8 mouse cellular contexts compared by ENCODE assay signal in genomic region chr6:31838588-31838987, GRCm38 (mm10).
DNase-seq lines count a peak whose midpoint lies in the region; ATAC-seq and TF ChIP-seq lines count a peak whose summit lies in the region.

No protein-coding gene starts in this region.

- no peaks in the 10 kb centered on the region for H3K4me1 ChIP-seq in forebrain, postnatal 0 days (ENCODE audit: insufficient read depth)
- no peaks in the 10 kb centered on the region for H3K4me1 ChIP-seq in forebrain, embryonic 13.5 days
- no peaks in the 10 kb centered on the region for H3K4me1 ChIP-seq in lung, postnatal 0 days (ENCODE audit: insufficient read depth, low read depth, low read length)

- intact Hi-C loops in gastrocnemius, postnatal 14 days (cut with DNase I; ENCODE audit: low total_unique reads): no loop called here

- H3K4me3 ChIP-seq in forebrain, postnatal 0 days (ENCODE audit: low read depth, low read length): no peak overlapping the region
- no peak overlapping the region for H3K4me3 ChIP-seq in forebrain, embryonic 13.5 days
- H3K4me3 ChIP-seq in lung, postnatal 0 days (ENCODE audit: low read depth, low read length): no peak overlapping the region

- H3K4me2 ChIP-seq in forebrain, postnatal 0 days (ENCODE audit: low read depth): no peak overlapping the region
- no peak overlapping the region for H3K4me2 ChIP-seq in forebrain, embryonic 13.5 days
- H3K4me2 ChIP-seq in lung, postnatal 0 days (replicated peaks; ENCODE audit: low read depth, low read length): no peak overlapping the region

- H3K27me3 ChIP-seq in forebrain, postnatal 0 days (ENCODE audit: insufficient read depth, low read length): no peaks in the 10 kb centered on the region
- no peaks in the 10 kb centered on the region for H3K27me3 ChIP-seq in forebrain, embryonic 13.5 days
- no peaks in the 10 kb centered on the region for H3K27me3 ChIP-seq in lung, postnatal 0 days (replicated peaks; ENCODE audit: insufficient read depth, low read length)

- no peak overlapping the region for H3K9ac ChIP-seq in forebrain, postnatal 0 days
- H3K9ac ChIP-seq in forebrain, embryonic 13.5 days: no peak overlapping the region
- no peak overlapping the region for H3K9ac ChIP-seq in lung, postnatal 0 days (replicated peaks; ENCODE audit: low read depth)

- no peaks in the 10 kb centered on the region for H3K9me3 ChIP-seq in forebrain, postnatal 0 days (ENCODE audit: low read length)
- H3K9me3 ChIP-seq in forebrain, embryonic 13.5 days (replicated peaks): 0 out of 2 replicates have a peak, but pooled peaks cover 10% of the 10 kb centered on the region
- H3K9me3 ChIP-seq in lung, postnatal 0 days (ENCODE audit: low read length): no peaks in the 10 kb centered on the region

- TF ChIP-seq EP300 in lung, postnatal 0 days (IDR thresholded peaks at IDR 0.05): no peak

- WGBS in forebrain, postnatal 0 days: 55% methylated on average over 1 of the region's 1 CpGs
- WGBS in forebrain, embryonic 13.5 days: 56% methylated on average over 1 of the region's 1 CpGs
- WGBS in lung, postnatal 0 days: 41% methylated on average over 1 of the region's 1 CpGs

- H3K27ac ChIP-seq in forebrain, postnatal 0 days (ENCODE audit: low read depth, low read length): no peak overlapping the region
- no peak overlapping the region for H3K27ac ChIP-seq in forebrain, embryonic 13.5 days
- no peak overlapping the region for H3K27ac ChIP-seq in lung, postnatal 0 days (ENCODE audit: low read length)

- no peak for DNase-seq in forebrain, postnatal 0 days
- DNase-seq in lung, postnatal 0 days (ENCODE audit: low spot score): no peak
- no peak for DNase-seq in lung, postnatal 25 days (ENCODE audit: low spot score)
- peak; percentile 13 for DNase-seq in c-Kit-positive CD71-positive TER-119-negative erythroid progenitor cells, embryonic 14.5 days (ENCODE audit: low read depth)
- peak; percentile 18 for DNase-seq in thymus, postnatal 0 days (ENCODE audit: low spot score)
- no peak for DNase-seq in gastrocnemius, postnatal 14 days

- no peak for ATAC-seq in forebrain, postnatal 0 days
- no peak for ATAC-seq in forebrain, embryonic 13.5 days
- no peak for ATAC-seq in lung, postnatal 0 days
- ATAC-seq in erythroid progenitor cell, adult 5-6 weeks (replicated peaks; ENCODE audit: low FRiP score, poor library complexity, severe bottlenecking): no peak

- no peaks in the 10 kb centered on the region for H3K36me3 ChIP-seq in forebrain, postnatal 0 days (ENCODE audit: insufficient read depth)
- H3K36me3 ChIP-seq in forebrain, embryonic 13.5 days (ENCODE audit: poor library complexity, severe bottlenecking): no peaks in the 10 kb centered on the region
- H3K36me3 ChIP-seq in lung, postnatal 0 days (ENCODE audit: insufficient read depth, low read length): no peaks in the 10 kb centered on the region

- TF ChIP-seq CTCF in forebrain, postnatal 0 days (IDR thresholded peaks at IDR 0.05; ENCODE audit: low read depth): peak; percentile 53
- TF ChIP-seq CTCF in lung, postnatal 0 days (IDR thresholded peaks at IDR 0.05): peak; percentile 53

Comparison
In these comparisons a context has a peak if more than half of its experiments do, and no peak if none do; other contexts are left out.
1. DNase-seq: peak in c-Kit-positive CD71-positive TER-119-negative erythroid progenitor cells, embryonic 14.5 days (single experiment) and thymus, postnatal 0 days (single experiment); none in forebrain, postnatal 0 days (single experiment), lung, postnatal 0 days (single experiment), lung, postnatal 25 days (single experiment) and gastrocnemius, postnatal 14 days (single experiment).